Mouse (Mus musculus) R1 (cell line): ENCODE results near the gene Chml.

ENCODE experiments used
- DNase-seq: peaks from one replicate; pipeline ENCODE4 v3.0.0-alpha.2; 2018; ENCODE audit warnings: low read depth, low spot score

The Chml gene

GRCm38 (mm10) chr1:175659900-175660299 is 32.8 kb downstream of the Chml start:
- no peak for DNase-seq

GRCm38 (mm10) chr1:175648615-175649014 is 44.1 kb downstream of the Chml start:
- DNase-seq, result no peak

GRCm38 (mm10) chr1:175646952-175647351 is 45.7 kb downstream of the Chml start:
- no peak for DNase-seq

GRCm38 (mm10) chr1:175643496-175644265 is 49.0 kb downstream of the Chml start:
- no peak for DNase-seq

GRCm38 (mm10) chr1:175640435-175641150 is 52.1 kb downstream of the Chml start:
- no peak for DNase-seq

GRCm38 (mm10) chr1:175639072-175639471 is 53.6 kb downstream of the Chml start:
- DNase-seq, result no peak

GRCm38 (mm10) chr1:175637677-175638076 is 55.0 kb downstream of the Chml start:
- DNase-seq, result no peak

- no peak for DNase-seq
Observed at GRCm38 (mm10) chr1:175632470-175632869, 60.2 kb downstream of the Chml start.
